Mouse (Mus musculus) thymus, adult 2 months (tissue): ENCODE results near the gene Ppm1m. TPM values are rescaled to one million over a fixed set of nuclear protein-coding genes. Genes with fewer than 3 reads are reported as not detected.
A peak's percentile ranks its signal among the peaks of the same experiment; 100 is the strongest.

ENCODE experiments used
- DNase-seq: peaks from one replicate; pipeline ENCODE4 v3.0.0; 2021
- H3K27ac ChIP-seq: fragments of 200-500 bp; 2 replicates; pipeline ENCODE4 v1.5.1; 2012; ENCODE audit warnings: low read length, control low read depth; ENCODE audit not compliant: control insufficient read depth, insufficient read depth
- H3K27me3 ChIP-seq: fragments of 200-500 bp; 2 replicates; pipeline ENCODE4 v1.6.1; 2012; ENCODE audit warnings: mild to moderate bottlenecking, low read length, moderate library complexity, mixed read lengths; ENCODE audit not compliant: control insufficient read depth, insufficient read depth
- H3K36me3 ChIP-seq: fragments of 200-500 bp; 2 replicates; pipeline ENCODE4 v1.6.1; 2012; ENCODE audit warnings: mild to moderate bottlenecking, low read length, moderate library complexity; ENCODE audit not compliant: control insufficient read depth, insufficient read depth
- H3K4me1 ChIP-seq: fragments of 200-500 bp; replicated peaks from 2 replicates; pipeline ENCODE4 v1.6.1; 2012; ENCODE audit warnings: low read length; ENCODE audit not compliant: control insufficient read depth, insufficient read depth
- H3K4me3 ChIP-seq: fragments of 200-500 bp; 2 replicates; pipeline ENCODE4 v1.5.1; 2012; ENCODE audit warnings: mild to moderate bottlenecking, low read length, control low read depth, moderate library complexity; ENCODE audit not compliant: control insufficient read depth, insufficient read depth
- CTCF ChIP-seq: fragments of 200-500 bp; IDR thresholded peaks from 2 replicates; pipeline ENCODE4 v1.5.1; 2012; ENCODE audit warnings: mild to moderate bottlenecking, control low read depth, low read length, moderate library complexity, borderline replicate concordance; ENCODE audit not compliant: control insufficient read depth, poor library complexity, insufficient read depth; ENCODE audit errors: extremely low read depth
- POLR2A ChIP-seq: fragments of 200-500 bp; IDR thresholded peaks from 2 replicates; pipeline ENCODE4 v1.6.1; 2012; ENCODE audit warnings: mild to moderate bottlenecking, low read length, control low read depth, moderate library complexity; ENCODE audit not compliant: control insufficient read depth, poor library complexity, insufficient read depth; ENCODE audit errors: extremely low read depth
- WGBS: fragments of 180-500 bp; shearing (Covaris S2); methylation state at CpG from one replicate; pipeline ENCODE4 v1.1.7; 2018; 5-methylcytosine and 5-hydroxymethylcytosine counted together
- polyA plus RNA-seq: library from polyadenylated mRNA; depleted of rRNA; stranded (reverse); fragments of >200 nt; gene quantifications from 2 replicates; pipeline ENCODE4 v1.2.3, GENCODE M21; 2012

Gene Ppm1m
- polyA plus RNA-seq, 1 experiment = 58.6 TPM

DNA sequence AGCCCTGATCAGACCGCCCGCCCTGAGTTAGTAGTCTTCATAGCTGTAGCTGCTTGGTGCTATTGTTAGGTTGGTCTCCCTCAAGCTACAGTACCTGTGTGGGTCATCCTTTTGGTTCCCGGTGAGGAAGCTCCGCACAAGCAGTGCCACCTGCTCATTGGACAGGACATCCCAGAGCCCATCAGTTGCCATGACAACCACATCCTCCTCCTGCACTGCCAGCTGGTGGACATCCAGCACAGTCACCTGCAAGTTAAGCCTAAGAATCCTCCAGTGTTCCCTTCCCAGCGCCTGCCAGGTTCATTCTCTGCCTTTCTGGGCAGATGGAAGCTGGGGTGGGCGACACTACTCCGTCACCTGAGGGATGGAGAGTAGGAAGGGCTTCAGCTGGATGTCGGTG is 3.9 kb downstream of the Ppm1m start:
- no peaks in the 10 kb centered on the region for H3K27me3 ChIP-seq
- no peak overlapping the region for H3K27ac ChIP-seq
- H3K36me3 ChIP-seq = peaks cover 13% of the 10 kb centered on the region
- H3K4me3 ChIP-seq = no peak overlapping the region
- DNase-seq = no peak
- peaks cover 28% of the 10 kb centered on the region for H3K4me1 ChIP-seq
- 97% methylated on average over 8 of the region's 8 CpGs for WGBS
- TF ChIP-seq POLR2A (no peak), CTCF (no peak)

DNA sequence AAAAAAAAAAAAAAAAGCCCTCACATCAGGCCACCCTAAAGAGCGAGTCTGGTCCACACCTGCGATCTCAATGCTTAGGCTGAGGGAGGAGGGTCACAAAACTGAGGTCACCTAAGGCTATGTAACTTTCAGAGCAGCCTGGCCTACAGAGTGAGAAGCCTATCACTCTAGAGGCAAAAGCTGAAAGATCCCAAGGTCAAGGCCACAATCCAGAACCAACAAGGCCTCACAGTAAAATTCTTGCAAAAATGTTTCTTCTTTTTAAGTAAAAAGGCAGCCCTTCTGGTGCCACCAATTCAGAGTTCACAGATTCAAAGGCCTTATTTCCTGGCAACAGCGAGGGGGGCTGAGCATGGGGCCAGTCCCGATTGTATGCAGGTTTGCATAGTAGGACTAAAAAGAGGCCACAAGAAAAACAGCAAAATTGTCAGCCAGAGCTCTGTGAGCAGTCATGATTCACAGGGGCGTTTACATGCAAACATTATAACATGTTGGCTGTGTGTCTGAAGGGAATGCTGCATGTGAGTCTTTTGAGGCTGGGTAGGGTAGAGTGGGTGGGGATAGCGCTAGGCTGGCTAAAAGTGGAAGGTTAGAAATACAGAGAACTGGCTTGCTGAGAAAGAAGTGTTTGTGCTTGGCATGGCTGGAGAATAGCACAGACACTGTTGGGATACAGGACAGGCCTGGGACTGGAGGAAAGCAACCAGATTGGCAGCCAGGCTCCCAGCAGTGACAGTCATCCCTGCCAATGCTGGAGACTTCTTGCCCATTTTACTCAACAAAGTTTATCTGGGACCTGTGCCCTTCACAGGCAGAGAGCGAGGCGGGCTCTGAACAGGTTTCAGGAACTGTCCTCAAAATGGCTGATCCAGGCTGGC is 5.4 kb downstream of the Ppm1m start:
- Histone ChIP-seq H3K4me1 (peaks cover 22% of the 10 kb centered on the region), H3K27ac (peak overlapping the region; percentile 7; the same call in 1 of the 2 replicates), H3K36me3 (peaks cover 28% of the 10 kb centered on the region), H3K27me3 (no peaks in the 10 kb centered on the region), H3K4me3 (no peak overlapping the region)
- no peak for TF ChIP-seq CTCF
- no peak for TF ChIP-seq POLR2A
- DNase-seq = no peak
- WGBS = 89% methylated on average over 8 of the region's 8 CpGs

DNA sequence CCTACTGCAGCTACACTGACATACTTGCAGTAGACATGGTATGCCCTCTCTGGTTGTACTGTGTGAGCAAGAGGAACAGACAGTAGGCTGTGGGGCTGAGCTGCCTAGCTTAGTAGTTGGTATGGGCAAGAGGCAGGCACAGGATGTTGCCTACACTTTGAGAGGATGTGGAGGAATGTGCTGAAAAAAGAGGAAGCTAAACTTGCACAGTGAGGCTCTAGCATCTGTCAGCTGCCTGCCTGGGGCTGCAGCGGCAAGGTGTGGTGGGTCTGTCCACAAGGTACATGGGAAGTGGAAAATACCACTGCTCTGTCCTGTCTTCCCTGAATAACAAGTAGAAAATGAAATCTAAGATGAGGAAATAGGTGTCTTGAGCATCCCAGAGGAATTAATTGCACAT is 6.5 kb downstream of the Ppm1m start:
- no peak overlapping the region for H3K4me3 ChIP-seq
- no peaks in the 10 kb centered on the region for H3K27me3 ChIP-seq
- H3K27ac ChIP-seq = peak overlapping the region; percentile 51; the same call in 1 of the 2 replicates
- 14% methylated on average over 1 of the region's 1 CpGs for WGBS
- H3K4me1 ChIP-seq = peaks cover 16% of the 10 kb centered on the region
- TF ChIP-seq CTCF = no peak
- no peak for TF ChIP-seq POLR2A
- no peak for DNase-seq
- H3K36me3 ChIP-seq = peaks cover 40% of the 10 kb centered on the region

DNA sequence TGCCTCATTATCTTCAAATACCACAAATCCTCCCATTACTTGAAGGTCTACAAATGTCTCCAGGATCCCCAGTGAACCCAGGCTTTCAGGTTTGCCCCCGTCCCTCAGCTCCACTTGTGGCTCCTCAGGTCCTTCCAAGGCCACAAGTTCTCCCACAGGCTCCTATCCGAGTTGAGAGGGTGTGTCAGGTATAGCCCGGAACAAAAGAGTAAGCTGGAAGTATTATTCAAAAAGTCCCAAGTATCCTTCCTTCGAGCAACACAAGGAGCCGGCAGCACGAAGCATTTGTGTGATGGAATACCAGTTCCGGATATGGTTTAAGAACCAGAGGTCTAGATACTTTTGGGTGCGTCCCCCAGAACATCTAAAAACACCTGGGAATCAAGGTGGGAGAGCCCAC is 7.5 kb downstream of the Ppm1m start:
- H3K4me3 ChIP-seq = no peak overlapping the region
- peaks cover 50% of the 10 kb centered on the region for H3K36me3 ChIP-seq
- H3K27me3 ChIP-seq = no peaks in the 10 kb centered on the region
- H3K4me1 ChIP-seq = peaks cover 8% of the 10 kb centered on the region
- no peak overlapping the region for H3K27ac ChIP-seq
- WGBS = 96% methylated on average over 8 of the region's 8 CpGs
- TF ChIP-seq POLR2A = no peak
- no peak for TF ChIP-seq CTCF
- no peak for DNase-seq

DNA sequence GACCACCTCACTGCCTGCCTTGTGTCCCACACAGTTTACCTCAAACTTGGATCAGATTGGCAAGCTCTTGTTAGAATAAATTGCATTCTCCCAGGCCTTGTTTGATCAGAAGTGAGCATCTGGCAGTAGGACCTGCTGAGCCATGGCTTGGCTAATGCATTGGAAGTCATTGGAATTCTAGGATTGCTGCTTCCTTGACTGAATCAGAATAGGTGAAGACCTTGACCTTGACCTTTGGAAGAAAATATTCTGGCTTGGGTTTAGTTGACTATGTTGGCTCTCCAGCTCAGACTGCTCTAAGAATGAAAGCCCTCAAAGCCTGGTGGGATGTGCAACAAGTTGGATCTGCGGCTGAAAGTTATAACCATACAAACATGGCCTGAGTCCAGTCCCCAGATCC is 8.2 kb downstream of the Ppm1m start:
- peaks cover 56% of the 10 kb centered on the region for H3K36me3 ChIP-seq
- H3K27me3 ChIP-seq = no peaks in the 10 kb centered on the region
- no peak for TF ChIP-seq CTCF
- TF ChIP-seq POLR2A = no peak
- H3K4me1 ChIP-seq = peaks cover 7% of the 10 kb centered on the region; the same call in 1 of the 2 replicates
- H3K27ac ChIP-seq = no peak overlapping the region
- H3K4me3 ChIP-seq = no peak overlapping the region
- no peak for DNase-seq
- WGBS = 97% methylated on average over 1 of the region's 1 CpGs

DNA sequence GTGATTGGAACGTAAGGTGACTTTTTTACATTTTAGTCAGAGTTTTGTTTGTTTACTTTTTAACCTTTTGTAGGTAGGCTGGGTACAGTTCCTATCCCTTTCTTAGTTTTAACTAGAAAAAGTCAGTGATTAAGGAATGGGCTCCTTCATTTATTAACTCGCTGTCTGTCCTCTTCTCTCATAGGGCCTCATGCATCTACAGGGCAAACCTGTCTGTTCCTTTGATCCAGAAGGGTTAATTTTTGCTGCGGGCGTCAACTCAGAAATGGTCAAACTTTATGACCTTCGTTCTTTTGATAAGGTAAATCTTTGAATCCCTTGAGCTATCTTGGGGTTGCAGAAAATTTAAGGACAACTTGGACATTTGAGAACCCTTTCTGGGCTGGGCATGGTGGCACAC is 15.6 kb downstream of the Ppm1m start:
- Histone ChIP-seq H3K4me3 (no peak overlapping the region), H3K27me3 (no peaks in the 10 kb centered on the region), H3K36me3 (peaks cover 99% of the 10 kb centered on the region), H3K27ac (no peak overlapping the region), H3K4me1 (no peaks in the 10 kb centered on the region)
- TF ChIP-seq CTCF (no peak), POLR2A (no peak)
- no peak for DNase-seq
- 98% methylated on average over 5 of the region's 5 CpGs for WGBS

DNA sequence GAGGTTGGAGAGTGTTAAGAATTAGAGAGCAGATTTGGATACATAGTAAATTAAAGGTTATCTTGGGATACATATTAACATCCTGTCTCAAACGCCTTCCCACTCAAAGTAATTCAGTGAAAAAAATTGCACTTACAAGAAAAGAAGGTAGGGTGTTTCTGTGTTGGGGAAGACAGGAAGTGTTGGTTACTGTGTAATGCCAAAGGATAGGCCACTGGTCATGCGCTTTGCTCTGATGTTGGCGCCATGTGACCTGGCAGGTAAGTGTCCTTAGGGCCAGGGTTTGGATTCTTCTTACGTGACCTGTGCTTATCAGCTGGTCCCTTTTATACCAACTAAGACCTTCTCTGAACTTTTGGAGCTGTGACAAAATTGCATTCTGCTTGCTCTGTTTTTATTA is 17.4 kb downstream of the Ppm1m start:
- Histone ChIP-seq H3K27me3 (no peaks in the 10 kb centered on the region), H3K27ac (no peak overlapping the region), H3K4me3 (no peak overlapping the region), H3K4me1 (peaks cover 2% of the 10 kb centered on the region), H3K36me3 (peaks cover 98% of the 10 kb centered on the region)
- no peak for TF ChIP-seq POLR2A
- no peak for TF ChIP-seq CTCF
- 92% methylated on average over 4 of the region's 4 CpGs for WGBS
- DNase-seq = no peak

DNA sequence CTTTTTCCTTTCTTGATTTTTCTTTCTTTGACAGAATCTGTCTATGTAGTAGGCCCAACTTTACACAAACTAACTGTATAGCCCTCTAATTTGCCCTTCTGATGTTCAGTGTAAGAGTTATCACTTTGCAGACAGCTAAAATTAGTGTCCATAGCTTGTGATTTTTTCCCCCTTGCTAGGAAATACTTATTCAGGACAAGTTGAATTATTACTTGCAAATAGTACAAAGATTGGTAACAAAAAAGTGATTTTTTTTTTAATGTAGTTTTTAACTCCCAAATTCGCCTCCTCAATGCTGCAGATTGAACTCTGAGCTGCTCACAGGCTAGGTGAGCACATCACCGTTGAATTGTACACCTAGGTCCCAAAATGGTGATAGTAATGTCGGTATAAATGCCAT is 19.6 kb downstream of the Ppm1m start:
- DNase-seq = no peak
- TF ChIP-seq CTCF (no peak), POLR2A (no peak)
- Histone ChIP-seq H3K27me3 (no peaks in the 10 kb centered on the region), H3K36me3 (peaks cover 83% of the 10 kb centered on the region), H3K27ac (no peak overlapping the region), H3K4me3 (no peak overlapping the region), H3K4me1 (peaks cover 9% of the 10 kb centered on the region)
- WGBS = 98% methylated on average over 3 of the region's 3 CpGs
